Mouse (Mus musculus) intestine, postnatal 0 days (tissue): ENCODE measurements at regions not wholly inside any gene's neighbourhood (a gene's known extent, or its start where the extent isn't known, plus 50 kb on each side); places are given as distances from the start of the nearest gene placed in this dataset.
A peak's percentile ranks its signal among the peaks of the same experiment; 100 is the strongest.

ENCODE experiments used
- ATAC-seq: fragments of 200-750 bp; cut with Nextera tagmentation; 2 replicates; pipeline ENCODE4 v1.8.0; 2017; ENCODE audit warnings: mild to moderate bottlenecking, moderate TSS enrichment, moderate library complexity
- H3K27ac ChIP-seq: fragments of 300-500 bp; sonication (generic); 2 replicates; pipeline ENCODE4 v1.5.1; 2014; ENCODE audit warnings: mild to moderate bottlenecking, low read depth, low read length, moderate library complexity
- H3K27me3 ChIP-seq: fragments of 300-500 bp; sonication (generic); replicated peaks from 2 replicates; pipeline ENCODE4 v1.6.1; 2014; ENCODE audit warnings: low read length, mixed read lengths; ENCODE audit not compliant: control insufficient read depth, insufficient read depth
- H3K36me3 ChIP-seq: fragments of 300-500 bp; sonication (generic); 2 replicates; pipeline ENCODE4 v1.6.1; 2014; ENCODE audit warnings: mild to moderate bottlenecking, moderate library complexity; ENCODE audit not compliant: control insufficient read depth, insufficient read depth
- H3K4me1 ChIP-seq: fragments of 300-500 bp; sonication (generic); replicated peaks from 2 replicates; pipeline ENCODE4 v1.6.1; 2014; ENCODE audit warnings: antibody characterized with exemption, low read length, mixed read lengths; ENCODE audit not compliant: control insufficient read depth, insufficient read depth
- H3K4me2 ChIP-seq: fragments of 300-500 bp; sonication (generic); replicated peaks from 2 replicates; pipeline ENCODE4 v1.6.1; 2014; ENCODE audit warnings: low read depth, mild to moderate bottlenecking, moderate library complexity
- H3K4me3 ChIP-seq: fragments of 300-500 bp; sonication (generic); 2 replicates; pipeline ENCODE4 v1.5.1; 2014; ENCODE audit warnings: low read depth, low read length
- H3K9ac ChIP-seq: fragments of 300-500 bp; sonication (generic); 2 replicates; pipeline ENCODE4 v1.6.1; 2014; ENCODE audit warnings: mild to moderate bottlenecking, low read depth, low read length
- H3K9me3 ChIP-seq: fragments of 300-500 bp; sonication (generic); 2 replicates; pipeline ENCODE4 v1.6.1; 2016; ENCODE audit warnings: mixed run types; ENCODE audit not compliant: control insufficient read depth
- CTCF ChIP-seq: sonication (generic); IDR thresholded peaks from 2 replicates; pipeline ENCODE4 v1.5.1; 2016; ENCODE audit warnings: low read depth, mild to moderate bottlenecking, control low read depth, antibody characterized with exemption, moderate library complexity
- WGBS: fragments of 180-500 bp; shearing (Covaris S2); extraction: QIAGEN DNeasy Blood & Tissue Kit; methylation state at CpG from one replicate; pipeline ENCODE4 v1.1.7; 2014; 5-methylcytosine and 5-hydroxymethylcytosine counted together

DNA sequence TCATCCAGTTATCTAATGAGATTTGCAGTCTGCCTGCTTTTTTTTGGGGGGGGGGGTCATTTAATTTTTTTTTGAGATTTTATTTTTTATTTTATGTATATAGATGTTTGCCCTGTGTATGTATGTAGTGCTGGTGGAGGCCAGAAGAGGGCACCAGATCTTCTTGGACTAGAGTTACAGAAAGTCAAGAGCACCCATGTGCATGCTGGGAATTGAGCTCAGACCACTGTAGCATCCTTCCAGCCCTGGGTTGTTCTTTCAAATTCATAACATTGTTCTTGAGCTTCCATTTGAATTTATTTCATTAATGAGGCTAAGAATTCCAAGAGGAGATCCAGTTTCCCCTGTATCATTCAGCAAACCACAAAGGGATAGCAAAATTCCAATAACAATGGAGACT lies 387.9 kb upstream of the Pkdcc start:
- H3K4me3 ChIP-seq: no peak overlapping the region
- H3K4me2 ChIP-seq: no peak overlapping the region
- H3K4me1 ChIP-seq: no peaks in the 10 kb centered on the region
- H3K27ac ChIP-seq: no peak overlapping the region
- no peaks in the 10 kb centered on the region for H3K9me3 ChIP-seq
- no peaks in the 10 kb centered on the region for H3K36me3 ChIP-seq
- no peak for ATAC-seq
- no peaks in the 10 kb centered on the region for H3K27me3 ChIP-seq
- H3K9ac ChIP-seq: no peak overlapping the region
- TF ChIP-seq CTCF: peak; percentile 21; the same call in 1 of the 2 replicates

DNA sequence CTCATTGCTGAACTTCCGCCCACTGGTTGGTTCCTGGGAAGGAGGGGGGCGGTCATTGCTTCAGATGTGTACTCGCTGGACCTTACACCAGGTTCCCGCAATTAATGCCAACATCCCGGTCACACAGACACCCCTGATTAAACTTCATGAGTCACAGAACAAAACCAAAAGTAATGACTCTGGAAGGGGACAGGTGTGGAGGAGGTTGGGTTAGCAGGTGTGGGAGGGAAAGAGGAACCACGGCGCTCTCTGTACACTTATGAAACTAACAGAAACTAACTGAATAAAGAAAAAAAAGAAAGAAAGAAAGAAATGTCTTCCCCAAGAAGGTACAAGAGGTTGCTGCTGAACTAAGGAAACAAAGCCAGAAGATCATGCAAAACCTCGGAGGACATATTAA lies 387.3 kb upstream of the Pkdcc start:
- TF ChIP-seq CTCF: no peak
- Histone ChIP-seq H3K4me3 (no peak overlapping the region), H3K27me3 (no peaks in the 10 kb centered on the region), H3K27ac (no peak overlapping the region), H3K4me1 (no peaks in the 10 kb centered on the region), H3K4me2 (no peak overlapping the region), H3K36me3 (no peaks in the 10 kb centered on the region), H3K9ac (no peak overlapping the region), H3K9me3 (no peaks in the 10 kb centered on the region)
- WGBS: 92% methylated on average over 8 of the region's 8 CpGs
- ATAC-seq: no peak

DNA sequence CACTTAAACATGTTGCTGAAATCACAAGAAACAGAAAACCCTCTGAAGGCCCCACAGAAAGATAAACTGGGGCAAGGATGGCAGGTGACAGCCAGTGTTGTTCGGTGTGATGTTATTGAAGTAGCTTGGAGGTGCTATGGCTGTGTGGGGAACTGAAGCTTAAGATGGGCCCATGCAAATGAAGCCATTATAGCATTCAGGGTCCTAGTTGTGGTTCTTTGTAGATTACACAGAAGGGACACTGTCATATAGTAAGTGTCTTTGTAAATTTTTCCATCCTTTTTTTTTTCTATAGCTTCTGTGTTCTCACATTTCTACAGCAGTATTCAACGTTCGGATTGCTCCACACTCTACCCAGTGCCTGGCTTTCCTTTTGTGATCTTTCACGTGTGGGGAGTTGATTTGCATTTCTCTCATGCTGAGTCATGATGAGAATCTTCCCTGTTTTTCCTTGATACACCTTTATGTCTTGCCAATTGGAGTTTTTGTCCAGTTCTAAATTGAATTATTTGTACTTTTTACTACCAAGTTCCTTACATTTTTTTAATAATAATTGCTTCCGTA lies 386.6 kb upstream of the Pkdcc start:
- no peaks in the 10 kb centered on the region for H3K4me1 ChIP-seq
- no peak overlapping the region for H3K27ac ChIP-seq
- no peaks in the 10 kb centered on the region for H3K27me3 ChIP-seq
- WGBS: 85% methylated on average over 5 of the region's 5 CpGs
- no peak for ATAC-seq
- no peak overlapping the region for H3K4me3 ChIP-seq
- H3K36me3 ChIP-seq: no peaks in the 10 kb centered on the region
- no peak for TF ChIP-seq CTCF
- H3K9ac ChIP-seq: no peak overlapping the region
- no peaks in the 10 kb centered on the region for H3K9me3 ChIP-seq
- no peak overlapping the region for H3K4me2 ChIP-seq

DNA sequence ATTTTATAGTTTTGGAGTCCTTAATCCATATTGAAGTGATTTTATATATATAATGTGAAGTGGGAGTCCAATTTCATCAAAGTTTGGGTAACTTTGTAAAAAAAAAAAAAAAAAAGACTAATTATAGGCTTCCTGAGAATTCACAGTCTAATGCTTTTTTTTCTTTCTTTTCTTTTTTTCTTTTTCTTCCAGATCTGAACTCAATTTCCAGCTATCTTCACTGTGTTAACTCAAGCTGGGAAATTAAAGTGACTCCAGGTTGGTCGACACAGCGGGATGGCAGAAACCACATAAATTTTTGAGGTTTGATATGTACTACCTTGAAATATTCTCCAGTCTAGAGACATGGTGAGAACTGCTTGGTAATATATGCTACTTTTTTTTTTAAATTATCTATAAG lies 385.7 kb upstream of the Pkdcc start:
- no peak for TF ChIP-seq CTCF
- Histone ChIP-seq H3K36me3 (no peaks in the 10 kb centered on the region), H3K4me2 (no peak overlapping the region), H3K27ac (no peak overlapping the region), H3K4me3 (no peak overlapping the region), H3K27me3 (no peaks in the 10 kb centered on the region), H3K9ac (no peak overlapping the region), H3K9me3 (no peaks in the 10 kb centered on the region), H3K4me1 (no peaks in the 10 kb centered on the region)
- 94% methylated on average over 2 of the region's 2 CpGs for WGBS
- no peak for ATAC-seq

DNA sequence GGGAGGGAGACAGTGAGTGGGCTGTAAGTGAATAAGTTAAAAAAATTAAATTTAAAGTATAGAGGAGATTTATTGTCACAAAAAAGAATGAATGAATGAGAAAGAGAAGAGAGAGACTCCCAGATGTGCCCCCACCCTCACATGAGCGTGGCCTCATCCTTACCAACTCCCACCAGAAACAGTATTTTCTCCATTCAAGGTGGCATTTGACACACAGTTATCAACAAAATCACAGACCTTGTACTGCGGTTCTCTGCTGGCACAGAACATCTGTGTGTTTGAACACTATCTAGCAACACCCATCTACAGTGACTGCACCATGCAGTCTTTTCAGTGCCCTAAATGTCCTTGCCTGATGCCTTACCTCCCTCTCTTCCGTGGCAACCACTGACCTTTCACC lies 380.9 kb upstream of the Pkdcc start:
- Histone ChIP-seq H3K27ac (no peak overlapping the region), H3K9me3 (no peaks in the 10 kb centered on the region), H3K9ac (no peak overlapping the region), H3K36me3 (no peaks in the 10 kb centered on the region), H3K4me1 (no peaks in the 10 kb centered on the region), H3K27me3 (no peaks in the 10 kb centered on the region), H3K4me3 (no peak overlapping the region), H3K4me2 (no peak overlapping the region)
- no peak for TF ChIP-seq CTCF
- 70% methylated on average over 3 of the region's 3 CpGs for WGBS
- no peak for ATAC-seq

DNA sequence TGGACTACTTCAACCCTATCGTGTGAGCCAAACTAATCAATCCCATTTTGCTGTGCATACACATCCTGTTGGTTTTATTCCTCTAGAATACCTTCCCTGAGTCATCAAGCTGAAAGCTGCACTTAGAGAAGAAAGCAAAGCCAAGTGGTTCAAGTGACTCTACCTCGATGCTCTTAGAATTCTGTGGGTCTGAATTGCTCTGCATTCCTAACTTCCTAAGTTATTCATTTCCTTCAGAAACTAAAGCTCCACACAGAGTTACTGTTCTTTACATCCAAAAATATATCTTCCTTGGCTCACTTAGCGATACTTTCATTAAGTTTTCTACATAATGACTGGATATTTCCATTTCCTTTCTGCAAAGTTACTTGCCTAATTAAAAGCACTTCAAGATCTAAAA lies 379.0 kb upstream of the Pkdcc start:
- no peaks in the 10 kb centered on the region for H3K27me3 ChIP-seq
- WGBS: 80% methylated on average over 3 of the region's 3 CpGs
- H3K36me3 ChIP-seq: no peaks in the 10 kb centered on the region
- H3K27ac ChIP-seq: no peak overlapping the region
- no peak for TF ChIP-seq CTCF
- H3K4me1 ChIP-seq: no peaks in the 10 kb centered on the region
- H3K9me3 ChIP-seq: no peaks in the 10 kb centered on the region
- ATAC-seq: no peak
- H3K9ac ChIP-seq: no peak overlapping the region
- H3K4me2 ChIP-seq: no peak overlapping the region
- H3K4me3 ChIP-seq: no peak overlapping the region

DNA sequence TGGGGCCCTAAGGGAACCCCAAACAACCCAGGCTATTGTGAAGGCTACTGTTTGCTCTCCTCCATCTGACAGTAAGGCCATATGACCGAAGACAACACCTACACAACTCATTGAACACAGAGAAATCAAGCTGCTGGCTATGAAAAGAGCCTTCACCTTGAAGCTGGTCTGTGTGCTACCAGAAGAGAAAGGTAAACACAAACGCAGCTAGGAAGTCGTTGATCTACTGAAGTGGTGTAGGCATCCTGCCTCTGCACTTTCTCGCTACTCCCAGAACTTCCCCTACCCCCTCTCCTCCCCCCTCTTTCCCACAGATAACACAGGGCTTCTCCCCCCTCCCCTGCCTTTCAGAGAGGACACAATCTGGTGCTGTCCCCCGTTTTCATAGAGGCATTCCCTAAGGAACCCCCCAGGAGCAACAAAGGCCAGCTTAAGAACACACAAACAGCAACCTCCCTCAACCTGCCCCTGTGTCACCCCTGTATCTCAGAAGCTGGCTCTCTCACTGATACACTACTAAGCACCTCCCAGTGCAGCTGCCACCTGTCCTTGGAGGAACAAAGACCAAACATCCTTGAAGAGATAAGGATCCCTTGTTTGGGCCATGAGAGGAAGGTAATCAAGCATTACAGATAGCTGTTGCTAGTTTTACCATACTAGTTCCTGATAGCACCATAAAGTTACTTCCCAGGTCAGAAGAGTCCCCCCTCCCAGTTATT lies 368.2 kb upstream of the Pkdcc start:
- no peak for TF ChIP-seq CTCF
- WGBS: 30% methylated on average over 5 of the region's 5 CpGs
- no peaks in the 10 kb centered on the region for H3K36me3 ChIP-seq
- H3K4me1 ChIP-seq: no peaks in the 10 kb centered on the region
- ATAC-seq: peak; percentile 75
- H3K4me3 ChIP-seq: no peak overlapping the region
- H3K4me2 ChIP-seq: no peak overlapping the region
- H3K9ac ChIP-seq: no peak overlapping the region
- H3K9me3 ChIP-seq: no peaks in the 10 kb centered on the region
- no peak overlapping the region for H3K27ac ChIP-seq
- no peaks in the 10 kb centered on the region for H3K27me3 ChIP-seq
